Comparison of ENCODE assay signal across 9 mouse cellular contexts in the genomic region with DNA sequence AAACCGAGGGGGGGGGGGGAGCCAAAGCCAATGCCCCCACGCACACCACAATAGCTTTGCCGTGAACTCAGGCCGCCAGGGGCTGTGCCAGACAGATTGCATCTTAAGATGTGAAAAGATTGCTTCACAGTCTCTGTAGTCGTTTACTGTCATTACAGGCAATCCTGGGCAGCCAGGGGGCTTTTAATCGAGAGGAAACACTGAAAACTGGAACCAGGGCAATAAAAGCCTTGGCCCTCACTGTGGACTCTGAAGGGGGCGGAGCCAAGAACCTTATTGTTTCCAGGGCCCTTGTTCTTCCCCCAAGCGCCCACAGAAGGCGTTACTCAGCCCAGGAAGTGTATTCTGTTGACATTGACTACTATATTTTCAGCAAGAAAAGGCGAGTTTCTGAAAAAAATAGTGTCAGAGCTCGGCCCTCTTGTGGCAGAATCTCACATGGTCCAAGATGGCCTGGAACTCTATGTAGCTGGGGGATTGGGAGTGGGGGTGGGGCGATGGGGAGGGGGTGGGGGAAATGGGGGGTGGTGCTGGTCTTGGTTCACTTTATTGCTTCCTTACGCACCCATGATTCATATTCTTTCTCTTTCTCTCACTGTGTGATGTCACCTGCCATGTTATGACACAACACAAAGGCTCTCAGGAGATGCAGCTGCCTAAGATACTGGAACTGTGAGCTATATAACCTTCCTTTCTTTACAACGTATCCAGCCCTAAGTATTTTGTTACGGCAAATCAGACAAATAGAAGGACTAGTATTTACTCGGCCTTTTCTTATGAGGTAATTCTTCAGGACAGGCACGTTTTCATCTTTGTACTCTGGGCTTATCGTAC. TPM values are rescaled to one million over a fixed set of nuclear protein-coding genes. Genes with fewer than 3 reads are reported as not detected.
DNase-seq lines count a peak whose midpoint lies in the region; ATAC-seq and TF ChIP-seq lines count a peak whose summit lies in the region.
"Had no signal": no experiment of that assay in that cellular context is flagged by ENCODE, and none has a peak within 500 bp of the region (broad histone marks: within the 10 kb centered on the region; RNA-seq: fewer than 3 reads in every experiment).

No protein-coding gene starts in this region.

- no peak overlapping the region for H3K4me2 ChIP-seq in lung, embryonic 14.5 days
- no peak overlapping the region for H3K4me2 ChIP-seq in embryonic facial prominence, embryonic 11.5 days (ENCODE audit: low read depth, low read length)
- peak overlapping the region; percentile 47 for H3K4me2 ChIP-seq in midbrain, embryonic 13.5 days (replicated peaks)

- no peaks in the 10 kb centered on the region for H3K4me1 ChIP-seq in lung, embryonic 14.5 days (ENCODE audit: insufficient read depth)
- H3K4me1 ChIP-seq in lung, adult 2 months (ENCODE audit: control insufficient read depth, insufficient read depth, low read length): no peaks in the 10 kb centered on the region
- 0 out of 2 replicates have a peak, but pooled peaks cover 3% of the 10 kb centered on the region for H3K4me1 ChIP-seq in embryonic facial prominence, embryonic 11.5 days (ENCODE audit: control insufficient read depth, insufficient read depth, low read length)
- peaks cover 29% of the 10 kb centered on the region for H3K4me1 ChIP-seq in midbrain, embryonic 13.5 days (replicated peaks)

- no peaks in the 10 kb centered on the region for H3K27me3 ChIP-seq in lung, embryonic 14.5 days (ENCODE audit: insufficient read depth, low read length)
- H3K27me3 ChIP-seq in embryonic facial prominence, embryonic 11.5 days (ENCODE audit: control insufficient read depth, insufficient read depth, low read length): no peaks in the 10 kb centered on the region
- H3K27me3 ChIP-seq in midbrain, embryonic 13.5 days: no peaks in the 10 kb centered on the region

- H3K36me3 ChIP-seq in lung, embryonic 14.5 days (ENCODE audit: insufficient read depth): no peaks in the 10 kb centered on the region
- H3K36me3 ChIP-seq in embryonic facial prominence, embryonic 11.5 days (replicated peaks; ENCODE audit: control insufficient read depth, insufficient read depth, low read depth, low read length): no peaks in the 10 kb centered on the region
- H3K36me3 ChIP-seq in midbrain, embryonic 13.5 days: no peaks in the 10 kb centered on the region

- DNase-seq in lung, embryonic 14.5 days: peak; percentile 21
- no peak for DNase-seq in lung, adult 2 months
- DNase-seq in embryonic facial prominence, embryonic 11.5 days (ENCODE audit: low spot score): peak; percentile 48
- DNase-seq in thymus, postnatal 4 days: peak; percentile 70
- no peak for DNase-seq in frontal cortex, adult 2 months (ENCODE audit: extremely low spot score in 1 of 2, low spot score in 1 of 2)
- no peak for DNase-seq in gastrocnemius, postnatal 10 days

- no peak; the same call in 1 of the 2 replicates for ATAC-seq in lung, embryonic 14.5 days (ENCODE audit: insufficient read depth)
- peak; percentile 62 for ATAC-seq in embryonic facial prominence, embryonic 11.5 days (replicated peaks; ENCODE audit: insufficient number of reproducible peaks, low FRiP score, low TSS enrichment, low read depth)
- peak; percentile 55 for ATAC-seq in inflammation-experienced regulatory T-cells, adult 6 months
- peak; percentile 77 for ATAC-seq in midbrain, embryonic 13.5 days

- no peak for TF ChIP-seq POLR2A in lung, adult 2 months (IDR thresholded peaks at IDR 0.05; ENCODE audit: borderline replicate concordance, extremely low read depth, low read depth, low read length)

- WGBS in lung, embryonic 14.5 days: 71% methylated on average over 18 of the region's 18 CpGs
- WGBS in lung, adult 2 months: 66% methylated on average over 18 of the region's 18 CpGs
- 68% methylated on average over 18 of the region's 18 CpGs for WGBS in embryonic facial prominence, embryonic 11.5 days
- WGBS in midbrain, embryonic 13.5 days: 34% methylated on average over 18 of the region's 18 CpGs

- no peaks in the 10 kb centered on the region for H3K9me3 ChIP-seq in lung, embryonic 14.5 days (ENCODE audit: low read depth, low read length)
- H3K9me3 ChIP-seq in embryonic facial prominence, embryonic 11.5 days (replicated peaks; ENCODE audit: control insufficient read depth, low read length): no peaks in the 10 kb centered on the region
- no peaks in the 10 kb centered on the region for H3K9me3 ChIP-seq in midbrain, embryonic 13.5 days

- H3K9ac ChIP-seq in lung, embryonic 14.5 days: no peak overlapping the region
- no peak overlapping the region for H3K9ac ChIP-seq in embryonic facial prominence, embryonic 11.5 days (replicated peaks; ENCODE audit: low read length)
- H3K9ac ChIP-seq in midbrain, embryonic 13.5 days (replicated peaks): no peak overlapping the region

- H3K27ac ChIP-seq in lung, embryonic 14.5 days (ENCODE audit: low read depth): no peak overlapping the region
- H3K27ac ChIP-seq in embryonic facial prominence, embryonic 11.5 days (replicated peaks; ENCODE audit: low read depth, low read length): no peak overlapping the region
- peak overlapping the region; percentile 93 for H3K27ac ChIP-seq in midbrain, embryonic 13.5 days

- TF ChIP-seq CTCF in lung, embryonic 14.5 days (IDR thresholded peaks at IDR 0.05; ENCODE audit: low read depth): no peak
- no peak for TF ChIP-seq CTCF in lung, adult 2 months (IDR thresholded peaks at IDR 0.05; ENCODE audit: insufficient read depth, low read length)

- H3K4me3 ChIP-seq in lung, embryonic 14.5 days (ENCODE audit: low read depth, low read length): no peak overlapping the region
- no peak overlapping the region for H3K4me3 ChIP-seq in lung, adult 2 months (replicated peaks; ENCODE audit: extremely low read depth, low read depth, low read length)
- H3K4me3 ChIP-seq in embryonic facial prominence, embryonic 11.5 days (ENCODE audit: low read depth, low read length): no peak overlapping the region
- peak overlapping the region; percentile 3; the same call in 1 of the 2 replicates for H3K4me3 ChIP-seq in midbrain, embryonic 13.5 days (replicated peaks)

RNA-seq across cellular contexts. Expression of a gene that starts 16.2 kb away (rescaled TPM):
- polyA plus RNA-seq in lung, embryonic 14.5 days (2014; fragmentation: Nextera tagmentation; extraction: Ambion mirVana): not detected in 2 replicates
- polyA plus RNA-seq in lung, adult 2 months (2012; rRNA removed): 1.4 TPM in 1 of 2 replicates, not detected in the other
- polyA plus RNA-seq in embryonic facial prominence, embryonic 11.5 days (2014; fragmentation: Nextera tagmentation; extraction: Ambion mirVana): 0.65 and 0.82 TPM in 2 replicates
- 1 to 10 TPM in 2 of 3 experiments, not detected in 1; 1.6 to 2.0 TPM for polyA plus RNA-seq in inflammation-experienced regulatory T-cells, adult 6 months (2017; shearing (Covaris generic))
- polyA plus RNA-seq in midbrain, embryonic 13.5 days (2015; fragmentation: Nextera tagmentation; extraction: Ambion mirVana): not detected in 2 replicates
- polyA plus RNA-seq in frontal cortex, adult 2 months (2012; rRNA removed): not detected in 2 replicates
- total RNA-seq in gastrocnemius, postnatal 10 days (2021): 10 to 100 TPM in 1 of 2 experiments, 1 to 10 TPM in 1; 7.2 to 16.1 TPM
- total RNA-seq: left cerebral cortex, postnatal 25 days had no signal

RNA-seq across cellular contexts. Expression of a gene that starts 53.2 kb away (rescaled TPM):
- polyA plus RNA-seq in lung, embryonic 14.5 days (2014; fragmentation: Nextera tagmentation; extraction: Ambion mirVana): 1.0 and 1.5 TPM in 2 replicates
- 2.6 and 3.5 TPM in 2 replicates for polyA plus RNA-seq in lung, adult 2 months (2012; rRNA removed)
- polyA plus RNA-seq in embryonic facial prominence, embryonic 11.5 days (2014; fragmentation: Nextera tagmentation; extraction: Ambion mirVana): not detected in 2 replicates
- under 1 TPM in 2 of 3 experiments, not detected in 1; 0.88 to 0.96 TPM for polyA plus RNA-seq in inflammation-experienced regulatory T-cells, adult 6 months (2017; shearing (Covaris generic))
- 0.34 TPM in 1 of 2 replicates, not detected in the other for polyA plus RNA-seq in midbrain, embryonic 13.5 days (2015; fragmentation: Nextera tagmentation; extraction: Ambion mirVana)
- polyA plus RNA-seq in frontal cortex, adult 2 months (2012; rRNA removed): not detected in 2 replicates
- total RNA-seq in gastrocnemius, postnatal 10 days (2021): under 1 TPM in 1 of 2 experiments, not detected in 1; 0.23 TPM
- total RNA-seq: left cerebral cortex, postnatal 25 days had no signal

Comparison
In these comparisons a context has a peak if more than half of its experiments do, and no peak if none do; other contexts are left out.
1. DNase-seq: peak in lung, embryonic 14.5 days (single experiment), embryonic facial prominence, embryonic 11.5 days (single experiment) and thymus, postnatal 4 days (single experiment); none in lung, adult 2 months (single experiment), frontal cortex, adult 2 months (0 of 2) and gastrocnemius, postnatal 10 days (single experiment).